Mouse (Mus musculus) gastrocnemius, postnatal 36 days (tissue): Measurements from ENCODE around the gene B230307C23Rik. TPM values are rescaled to one million over a fixed set of nuclear protein-coding genes. Genes with fewer than 3 reads are reported as not detected.
"Not testable (repeated sequence)": the region's sequence is repeated elsewhere in the genome, so short reads cannot be mapped to it uniquely, and the experiment has no call there.

Experiments used
- DNase-seq, 2 experiments: peaks; one replicate each; pipeline ENCODE4 v3.0.0; 2022
- intact Hi-C: fragments of 180-260 bp; cut with DNase I; formaldehyde crosslinking; loops from one replicate; pipeline ENCODE4 v1.15.1; 2025
- total RNA-seq, 2 experiments: library from RNA; stranded (reverse); gene quantifications; 2 replicates each; pipeline ENCODE4 v1.2.3; 2021

B230307C23Rik gene
- total RNA-seq, 2 experiments from 2014 or later: 6.4 to 6.7 TPM

GRCm38 (mm10) chr16:97995849-97996615, 1.1 kb upstream of the B230307C23Rik start:
- no peak for DNase-seq
- intact Hi-C loops: no loop called here

- intact Hi-C loops, DNase-seq: not testable (repeated sequence)
Measured at GRCm38 (mm10) chr16:97997383-97997731, 242 bp downstream of the B230307C23Rik start.

GRCm38 (mm10) chr16:98022081-98022480, 25.0 kb downstream of the B230307C23Rik start:
- intact Hi-C loops: no loop called here
- no peak for DNase-seq

GRCm38 (mm10) chr16:98022657-98023345, 25.7 kb downstream of the B230307C23Rik start:
- intact Hi-C loops: no loop called here
- no peak for DNase-seq

- DNase-seq, intact Hi-C loops: not testable (repeated sequence)
Measured at GRCm38 (mm10) chr16:98026186-98026585, 29.1 kb downstream of the B230307C23Rik start.

GRCm38 (mm10) chr16:98034971-98035370, 37.9 kb downstream of the B230307C23Rik start:
- intact Hi-C loops, DNase-seq: not testable (repeated sequence)

GRCm38 (mm10) chr16:98041676-98042075, 44.6 kb downstream of the B230307C23Rik start:
- intact Hi-C loops: no loop called here
- no peak for DNase-seq

GRCm38 (mm10) chr16:98079382-98079781, 82.3 kb downstream of the B230307C23Rik start:
- DNase-seq, intact Hi-C loops: not testable (repeated sequence)

- intact Hi-C loops, DNase-seq: not testable (repeated sequence)
Measured at GRCm38 (mm10) chr16:98081140-98081539, 84.0 kb downstream of the B230307C23Rik start.

Other genes with a start within 250 kb of the B230307C23Rik start
- gene Ripk4, start 233.5 kb upstream of the B230307C23Rik start, total RNA-seq: not detected
- 1 to 10 TPM; 5.3 to 6.1 TPM for gene Prdm15, start 145.5 kb upstream of the B230307C23Rik start, total RNA-seq
- gene C2cd2, start 34.7 kb upstream of the B230307C23Rik start, total RNA-seq: 100 to 1,000 TPM; 194 to 223 TPM
- gene Zbtb21, start 34.7 kb upstream of the B230307C23Rik start, total RNA-seq: 1 to 10 TPM; 5.6 to 6.4 TPM
- 1 to 10 TPM; 2.2 to 2.7 TPM for gene A630089N07Rik, start 85.1 kb downstream of the B230307C23Rik start, total RNA-seq